Mouse (Mus musculus): ENCODE measurements around the gene Pum2.
A peak's percentile ranks its signal among the peaks of the same experiment; 100 is the strongest.
"Not testable (repeated sequence)": the region's sequence is repeated elsewhere in the genome, so short reads cannot be mapped to it uniquely, and the experiment has no call there.

The Pum2 gene

DNA sequence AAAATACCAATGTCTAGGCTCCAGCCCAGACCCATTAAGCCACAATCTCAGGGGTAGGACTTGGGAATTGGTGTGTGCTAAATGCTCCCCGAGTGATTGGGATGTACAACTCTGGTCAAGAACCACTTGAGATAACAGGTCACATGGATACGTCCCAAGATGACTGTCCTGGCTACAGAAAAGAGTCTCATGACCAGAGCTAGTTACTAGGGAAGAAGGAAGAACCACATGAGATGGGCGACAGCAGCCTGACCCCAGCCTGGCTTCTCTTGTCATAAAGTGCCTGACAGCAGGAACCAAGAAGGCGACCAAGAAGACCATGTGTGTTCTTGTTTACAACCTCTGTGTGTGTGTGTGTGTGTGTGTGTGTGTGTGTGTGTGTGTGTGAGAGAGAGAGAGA is 4.5 kb upstream of the Pum2 start:
- no peak for DNase-seq (ENCODE audit: extremely low read depth, low read depth)

- no peak for DNase-seq (ENCODE audit: extremely low read depth, low read depth)
Measured at GRCm38 (mm10) chr12:8669846-8670245, 4.1 kb upstream of the Pum2 start.

- peak; percentile 64 for DNase-seq (ENCODE audit: extremely low read depth, low read depth)
Measured at GRCm38 (mm10) chr12:8673121-8673973, 587 bp upstream of the Pum2 start.

- no peak for DNase-seq (ENCODE audit: extremely low read depth, low read depth)
Measured at GRCm38 (mm10) chr12:8674377-8674864, 487 bp downstream of the Pum2 start.

DNA sequence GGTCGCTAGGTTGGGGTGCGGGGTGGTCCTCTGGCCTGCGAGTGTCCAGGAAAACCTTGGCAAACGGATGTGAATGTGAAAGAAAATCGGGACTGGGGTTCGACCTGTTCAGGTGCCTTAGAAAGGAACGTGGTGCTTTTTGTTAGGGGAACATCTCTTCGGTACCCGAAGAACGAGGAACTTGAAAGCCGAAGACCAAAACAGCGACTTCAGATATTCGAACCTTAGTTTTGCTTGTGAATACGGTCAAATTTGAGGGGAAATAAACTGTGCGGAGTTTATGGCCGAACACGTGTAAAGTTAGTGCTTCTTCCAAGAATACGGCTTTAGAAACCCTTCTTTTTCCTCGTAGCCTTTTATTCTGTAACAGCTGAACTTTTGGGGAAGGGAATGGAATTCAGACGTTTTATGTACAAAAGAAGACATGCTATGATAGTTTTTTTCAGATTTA is 982 bp downstream of the Pum2 start:
- no peak for DNase-seq (ENCODE audit: extremely low read depth, low read depth)

DNA sequence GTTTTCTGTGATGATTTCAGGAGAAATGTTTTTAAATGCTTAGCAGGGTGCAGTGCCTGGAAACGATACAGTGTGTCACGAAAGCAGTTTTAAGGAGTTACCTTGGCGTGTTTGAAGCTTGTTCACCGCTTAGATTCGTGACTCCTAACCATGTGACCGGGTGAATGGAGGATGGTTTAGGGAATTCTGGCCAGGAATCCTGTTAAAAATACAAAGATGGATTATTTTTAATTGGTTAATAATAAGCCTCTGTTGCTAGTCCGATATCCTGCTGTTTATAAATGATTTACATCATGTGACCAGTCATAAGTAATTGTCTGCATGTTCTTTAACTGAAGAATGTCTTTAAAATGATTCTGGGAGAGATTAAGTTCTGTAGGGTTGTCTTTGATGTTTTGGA is 1.4 kb downstream of the Pum2 start:
- no peak for DNase-seq (ENCODE audit: extremely low read depth, low read depth)

- no peak for DNase-seq (ENCODE audit: extremely low read depth, low read depth)
Measured at GRCm38 (mm10) chr12:8676341-8676740, 2.4 kb downstream of the Pum2 start.

DNA sequence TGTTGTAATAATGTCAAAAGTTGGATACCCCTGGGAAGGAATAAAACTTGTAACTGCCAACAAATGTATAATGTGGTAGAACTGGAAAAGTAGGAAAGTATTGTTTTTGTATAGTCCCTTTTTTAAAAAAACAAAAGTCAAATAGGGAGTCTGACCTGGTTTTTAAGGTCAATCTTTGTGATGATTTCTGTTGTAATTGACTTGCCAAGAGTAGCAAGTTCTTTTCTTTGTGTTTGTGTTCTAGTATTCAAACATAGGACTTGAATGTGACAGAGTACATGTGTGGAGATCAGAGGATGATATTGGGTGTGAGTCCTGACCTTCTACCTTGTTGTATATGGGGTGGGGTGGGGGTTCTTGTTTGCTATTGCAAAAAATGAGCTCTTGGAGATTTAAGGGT is 4.0 kb downstream of the Pum2 start:
- DNase-seq (ENCODE audit: extremely low read depth, low read depth): no peak

- no peak for DNase-seq (ENCODE audit: extremely low read depth, low read depth)
Measured at GRCm38 (mm10) chr12:8684200-8684599, 10.3 kb downstream of the Pum2 start.

- DNase-seq (ENCODE audit: extremely low read depth, low read depth): no peak
Measured at GRCm38 (mm10) chr12:8685036-8685435, 11.1 kb downstream of the Pum2 start.

DNA sequence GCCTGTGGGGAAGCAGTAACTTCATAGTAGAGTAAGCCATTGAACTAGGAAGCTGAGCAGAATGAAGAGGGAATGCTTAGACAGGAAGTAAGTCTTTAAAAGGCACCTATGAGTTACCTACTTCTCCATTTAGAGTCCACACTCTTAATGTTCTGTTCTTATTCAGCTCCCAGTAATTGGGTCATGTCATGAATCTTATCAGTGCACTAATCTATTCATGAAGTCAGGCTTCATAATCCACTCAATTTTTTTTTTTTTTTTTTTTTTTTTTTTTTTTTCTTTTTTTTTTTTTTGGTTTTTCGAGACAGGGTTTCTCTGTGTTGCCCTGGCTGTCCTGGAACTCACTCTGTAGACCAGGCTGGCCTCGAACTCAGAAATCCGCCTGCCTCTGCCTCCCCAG is 15.9 kb downstream of the Pum2 start:
- not testable (repeated sequence) for DNase-seq (ENCODE audit: extremely low read depth, low read depth)

DNA sequence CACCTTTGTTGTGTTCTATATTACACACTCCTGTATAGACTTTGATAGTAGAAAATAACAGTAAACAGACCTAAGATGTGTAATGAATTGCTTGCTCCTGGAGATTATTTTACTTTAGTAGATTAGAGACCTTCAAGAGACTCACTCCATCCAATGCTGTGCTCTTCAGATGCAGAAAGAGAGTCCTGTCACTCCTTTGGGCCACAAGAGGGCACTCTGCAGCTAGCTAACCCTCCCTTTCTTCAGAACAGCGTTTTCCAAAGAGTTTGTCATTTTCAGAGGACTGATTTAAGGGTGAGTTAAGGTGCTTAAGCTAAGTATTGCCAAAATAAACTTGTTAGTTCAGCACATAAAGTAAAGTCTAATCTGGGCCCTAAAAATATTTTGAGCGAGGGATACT is 25.0 kb downstream of the Pum2 start:
- DNase-seq (ENCODE audit: extremely low read depth, low read depth): no peak

DNA sequence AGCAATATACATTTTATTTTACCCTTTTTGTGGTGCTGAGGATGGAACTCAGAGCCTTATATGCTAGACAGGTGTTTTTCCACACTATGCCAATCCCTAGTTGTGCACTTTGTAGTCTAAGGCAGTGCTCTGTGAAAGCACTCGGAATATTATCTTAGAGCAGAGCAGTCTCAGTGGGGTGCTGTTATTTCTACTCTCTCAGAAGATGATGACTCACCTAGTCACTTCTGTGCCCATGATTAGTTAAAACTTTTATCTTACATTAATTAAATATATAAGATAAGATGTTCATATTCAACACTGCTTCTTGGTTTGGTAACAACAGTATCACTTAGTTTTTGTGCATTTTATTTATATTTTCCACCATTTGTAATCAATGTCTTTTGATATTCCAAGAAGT is 30.1 kb downstream of the Pum2 start:
- DNase-seq (ENCODE audit: extremely low read depth, low read depth): no peak

GRCm38 (mm10) chr12:8708876-8709275 is 34.9 kb downstream of the Pum2 start:
- no peak for DNase-seq (ENCODE audit: extremely low read depth, low read depth)

- DNase-seq (ENCODE audit: extremely low read depth, low read depth): no peak
Measured at GRCm38 (mm10) chr12:8712665-8713064, 38.7 kb downstream of the Pum2 start.

DNA sequence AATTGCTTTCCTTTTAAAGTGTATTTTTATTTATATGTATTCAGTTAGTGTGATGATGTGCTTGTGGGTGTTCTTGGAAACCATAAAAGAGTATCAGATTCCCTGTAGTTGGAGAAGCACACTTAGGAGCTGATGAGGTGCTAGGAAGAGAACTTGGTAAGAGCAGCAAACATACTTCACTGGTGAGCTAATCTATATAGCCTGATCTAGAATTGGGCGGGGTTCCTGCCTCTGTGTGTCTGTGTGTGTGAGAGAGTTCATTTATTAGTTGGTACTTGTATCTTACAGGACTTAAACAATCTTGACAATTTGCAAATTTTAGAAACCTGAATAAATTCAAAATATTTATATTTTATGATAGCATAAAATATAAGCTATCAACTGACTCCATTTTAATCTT is 42.2 kb downstream of the Pum2 start:
- no peak for DNase-seq (ENCODE audit: extremely low read depth, low read depth)

DNA sequence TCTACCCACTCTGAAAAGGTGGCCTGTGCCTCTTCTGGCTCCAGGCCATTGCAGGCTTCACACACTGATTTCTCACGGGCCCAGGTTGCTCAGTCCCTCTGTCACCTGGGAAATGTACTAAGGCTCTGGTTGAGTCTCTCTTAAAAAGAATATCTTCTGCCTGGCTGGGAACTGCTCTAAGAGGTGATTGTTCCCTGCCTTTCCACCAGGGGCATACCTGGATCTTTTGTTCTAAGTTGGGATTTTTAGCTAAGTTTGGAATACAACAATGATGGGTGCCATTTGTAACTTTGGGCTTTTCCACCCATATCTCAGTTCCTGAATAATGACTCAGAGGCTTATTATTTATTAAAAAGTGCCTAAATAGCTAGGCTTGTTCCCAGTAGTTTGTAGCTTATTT is 53.0 kb downstream of the Pum2 start:
- no peak for DNase-seq (ENCODE audit: extremely low read depth, low read depth)

DNA sequence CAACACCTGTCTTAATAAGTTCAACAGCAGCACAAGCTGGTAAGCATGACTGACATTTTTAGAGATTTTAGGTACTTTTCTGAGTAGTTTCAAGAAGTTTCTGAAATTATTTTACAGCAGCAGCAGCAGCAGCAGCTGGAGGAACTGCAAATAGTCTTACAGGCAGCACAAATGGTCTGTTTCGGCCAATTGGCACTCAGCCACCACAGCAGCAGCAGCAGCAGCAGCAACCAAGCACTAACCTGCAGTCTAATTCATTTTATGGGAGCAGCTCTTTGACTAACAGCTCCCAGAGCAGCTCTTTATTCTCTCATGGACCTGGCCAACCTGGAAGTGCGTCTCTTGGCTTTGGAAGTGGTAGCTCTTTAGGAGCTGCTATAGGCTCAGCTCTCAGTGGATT is 54.8 kb downstream of the Pum2 start:
- DNase-seq (ENCODE audit: extremely low read depth, low read depth): no peak

- DNase-seq (ENCODE audit: extremely low read depth, low read depth): no peak
Measured at GRCm38 (mm10) chr12:8753654-8754053, 79.7 kb downstream of the Pum2 start.

DNA sequence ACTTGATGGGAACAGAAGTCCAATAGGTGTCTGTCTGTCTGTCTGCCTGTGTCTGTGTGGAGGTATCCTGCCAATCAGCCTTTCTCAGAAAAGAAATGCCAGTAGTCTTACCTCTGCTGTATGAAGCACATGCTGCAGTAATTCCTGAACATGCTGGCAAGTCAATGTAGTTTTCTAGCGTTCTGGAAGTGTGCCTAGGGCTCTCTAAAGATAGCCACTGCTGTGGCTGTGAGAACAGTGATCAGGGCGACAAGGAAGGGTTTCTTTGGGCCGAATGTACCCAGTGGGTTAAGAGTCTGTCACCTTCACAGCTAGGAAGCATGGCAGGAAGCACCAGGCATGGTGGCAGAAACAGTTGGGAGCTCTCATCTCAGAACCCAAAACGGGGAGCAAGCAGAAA is 80.2 kb downstream of the Pum2 start:
- DNase-seq (ENCODE audit: extremely low read depth, low read depth): no peak

- DNase-seq (ENCODE audit: extremely low read depth, low read depth): no peak
Measured at GRCm38 (mm10) chr12:8758029-8758428, 84.1 kb downstream of the Pum2 start.

GRCm38 (mm10) chr12:8759115-8759514 is 85.2 kb downstream of the Pum2 start:
- no peak for DNase-seq (ENCODE audit: extremely low read depth, low read depth)

- DNase-seq (ENCODE audit: extremely low read depth, low read depth): no peak
Measured at GRCm38 (mm10) chr12:8759779-8760178, 85.8 kb downstream of the Pum2 start.
